Mouse (Mus musculus) limb, embryonic 13.5 days (tissue): ENCODE data around the gene Fgd3. TPM values are rescaled to one million over a fixed set of nuclear protein-coding genes. Genes with fewer than 3 reads are reported as not detected.

Experiments used
- ATAC-seq: fragments of 200-750 bp; cut with Nextera tagmentation; 2 replicates; pipeline ENCODE4 v1.8.0; 2017; ENCODE audit warnings: low read depth, moderate number of reproducible peaks, moderate TSS enrichment; ENCODE audit not compliant: low FRiP score
- H3K27ac ChIP-seq: fragments of 300-500 bp; sonication (generic); 2 replicates; pipeline ENCODE4 v1.5.1; 2015; ENCODE audit warnings: inconsistent platforms, mild to moderate bottlenecking, moderate library complexity
- H3K27me3 ChIP-seq: fragments of 300-500 bp; sonication (generic); 2 replicates; pipeline ENCODE4 v1.6.1; 2015; ENCODE audit warnings: mild to moderate bottlenecking, inconsistent platforms
- H3K36me3 ChIP-seq: fragments of 300-500 bp; sonication (generic); 2 replicates; pipeline ENCODE4 v1.6.1; 2015; ENCODE audit warnings: inconsistent platforms, mild to moderate bottlenecking, moderate library complexity
- H3K4me1 ChIP-seq: fragments of 300-500 bp; sonication (generic); 2 replicates; pipeline ENCODE4 v1.6.1; 2015; ENCODE audit warnings: inconsistent platforms
- H3K4me2 ChIP-seq: fragments of 300-500 bp; sonication (generic); replicated peaks from 2 replicates; pipeline ENCODE4 v1.6.1; 2015; ENCODE audit warnings: inconsistent platforms, mild to moderate bottlenecking, moderate library complexity
- H3K4me3 ChIP-seq: fragments of 300-500 bp; sonication (generic); 2 replicates; pipeline ENCODE4 v1.5.1; 2015; ENCODE audit warnings: moderate library complexity, mild to moderate bottlenecking, inconsistent platforms
- H3K9ac ChIP-seq: fragments of 300-500 bp; sonication (generic); 2 replicates; pipeline ENCODE4 v1.6.1; 2015; ENCODE audit warnings: mild to moderate bottlenecking, inconsistent platforms
- H3K9me3 ChIP-seq: fragments of 300-500 bp; sonication (generic); 2 replicates; pipeline ENCODE4 v1.6.1; 2016; ENCODE audit warnings: inconsistent platforms
- WGBS: fragments of 180-500 bp; shearing (Covaris S2); methylation state at CpG from one replicate; pipeline ENCODE4 v1.1.7; 2015; 5-methylcytosine and 5-hydroxymethylcytosine counted together
- polyA plus RNA-seq: library from polyadenylated mRNA; unstranded; fragments of >200 nt; fragmentation: Nextera tagmentation; extraction: Ambion mirVana; gene quantifications from 2 replicates; pipeline ENCODE4 v1.2.1, GENCODE M21; 2015

Fgd3 gene
- 0.38 and 0.77 TPM in 2 replicates for polyA plus RNA-seq

- Histone ChIP-seq H3K4me3 (peak within 1 kb of the TSS; percentile 35), H3K36me3 (no peaks in the 10 kb centered on the region), H3K4me1 (peaks cover 27% of the 10 kb centered on the region), H3K27me3 (no peaks in the 10 kb centered on the region), H3K9ac (peak within 1 kb of the TSS; percentile 59), H3K4me2 (peak within 1 kb of the TSS; percentile 66), H3K27ac (no peak within 1 kb of the TSS; the same call in 1 of the 2 replicates), H3K9me3 (no peaks in the 10 kb centered on the region)
- peak; percentile 90 for ATAC-seq
- WGBS: 5% methylated on average over 10 of the region's 10 CpGs
Measured at GRCm38 (mm10) chr13:49320040-49320439, at the start of gene Fgd3. Fgd3 (minus strand) TSS chr13:49320311.

- Histone ChIP-seq H3K4me1 (peaks cover 9% of the 10 kb centered on the region), H3K36me3 (peaks cover 40% of the 10 kb centered on the region), H3K4me3 (no peak overlapping the region), H3K9me3 (no peaks in the 10 kb centered on the region), H3K27me3 (no peaks in the 10 kb centered on the region), H3K4me2 (no peak overlapping the region), H3K27ac (no peak overlapping the region), H3K9ac (no peak overlapping the region)
- no peak for ATAC-seq
- WGBS: 87% methylated on average over 10 of the region's 10 CpGs
Measured at GRCm38 (mm10) chr13:49369404-49369803, 49.3 kb upstream of the Fgd3 start.

GRCm38 (mm10) chr13:49367657-49368440, 47.7 kb upstream of the Fgd3 start:
- H3K9me3 ChIP-seq: no peaks in the 10 kb centered on the region

GRCm38 (mm10) chr13:49364716-49365115, 44.6 kb upstream of the Fgd3 start:
- no peak overlapping the region for H3K4me2 ChIP-seq
- WGBS: 94% methylated on average over 2 of the region's 2 CpGs
- H3K4me3 ChIP-seq: no peak overlapping the region
- no peak overlapping the region for H3K9ac ChIP-seq
- no peak for ATAC-seq
- H3K9me3 ChIP-seq: no peaks in the 10 kb centered on the region
- H3K27me3 ChIP-seq: no peaks in the 10 kb centered on the region
- H3K4me1 ChIP-seq: peaks cover 12% of the 10 kb centered on the region
- H3K27ac ChIP-seq: no peak overlapping the region
- peaks cover 7% of the 10 kb centered on the region for H3K36me3 ChIP-seq

More at GRCm38 (mm10) chr13:49367657-49368440, 47.7 kb upstream of the Fgd3 start:
- WGBS: 78% methylated on average over 4 of the region's 4 CpGs
- H3K4me1 ChIP-seq: peaks cover 10% of the 10 kb centered on the region
- ATAC-seq: no peak
- H3K27ac ChIP-seq: no peak overlapping the region
- no peak overlapping the region for H3K4me3 ChIP-seq
- peaks cover 35% of the 10 kb centered on the region for H3K36me3 ChIP-seq
- H3K9ac ChIP-seq: no peak overlapping the region
- no peaks in the 10 kb centered on the region for H3K27me3 ChIP-seq
- no peak overlapping the region for H3K4me2 ChIP-seq

- no peak for ATAC-seq
- 0 out of 2 replicates have a peak, but pooled peaks cover 5% of the 10 kb centered on the region for H3K36me3 ChIP-seq
- H3K4me3 ChIP-seq: no peak overlapping the region
- no peak overlapping the region for H3K9ac ChIP-seq
- H3K27ac ChIP-seq: peak overlapping the region; percentile 39; the same call in 1 of the 2 replicates
- no peaks in the 10 kb centered on the region for H3K9me3 ChIP-seq
- H3K27me3 ChIP-seq: no peaks in the 10 kb centered on the region
- H3K4me1 ChIP-seq: peaks cover 12% of the 10 kb centered on the region
- WGBS: 88% methylated on average over 2 of the region's 2 CpGs
- no peak overlapping the region for H3K4me2 ChIP-seq
Measured at GRCm38 (mm10) chr13:49362804-49363203, 42.7 kb upstream of the Fgd3 start.

GRCm38 (mm10) chr13:49362364-49362763, 42.3 kb upstream of the Fgd3 start:
- H3K27ac ChIP-seq: peak overlapping the region; percentile 39; the same call in 1 of the 2 replicates
- WGBS: 82% methylated on average over 7 of the region's 7 CpGs
- H3K4me1 ChIP-seq: peaks cover 12% of the 10 kb centered on the region
- peaks cover 9% of the 10 kb centered on the region; the same call in 1 of the 2 replicates for H3K36me3 ChIP-seq
- H3K9me3 ChIP-seq: no peaks in the 10 kb centered on the region
- no peaks in the 10 kb centered on the region for H3K27me3 ChIP-seq
- H3K4me2 ChIP-seq: no peak overlapping the region
- no peak overlapping the region for H3K4me3 ChIP-seq
- no peak overlapping the region for H3K9ac ChIP-seq
- no peak; the same call in 1 of the 2 replicates for ATAC-seq

- Histone ChIP-seq H3K4me2 (no peak overlapping the region), H3K9ac (no peak overlapping the region), H3K27me3 (no peaks in the 10 kb centered on the region), H3K36me3 (peaks cover 23% of the 10 kb centered on the region), H3K9me3 (no peaks in the 10 kb centered on the region), H3K27ac (no peak overlapping the region), H3K4me1 (peaks cover 12% of the 10 kb centered on the region), H3K4me3 (no peak overlapping the region)
- no peak for ATAC-seq
- WGBS: 58% methylated on average over 3 of the region's 3 CpGs
Measured at GRCm38 (mm10) chr13:49360906-49361406, 40.8 kb upstream of the Fgd3 start.

- H3K9me3 ChIP-seq: no peaks in the 10 kb centered on the region
- peaks cover 25% of the 10 kb centered on the region for H3K36me3 ChIP-seq
- H3K27me3 ChIP-seq: no peaks in the 10 kb centered on the region
- no peak for ATAC-seq
- no peak overlapping the region for H3K27ac ChIP-seq
- H3K9ac ChIP-seq: no peak overlapping the region
- no peak overlapping the region for H3K4me2 ChIP-seq
- no peak overlapping the region for H3K4me3 ChIP-seq
- 92% methylated on average over 3 of the region's 3 CpGs for WGBS
- peaks cover 17% of the 10 kb centered on the region for H3K4me1 ChIP-seq
Measured at GRCm38 (mm10) chr13:49358184-49358583, 38.1 kb upstream of the Fgd3 start.

- Histone ChIP-seq H3K27ac (no peak overlapping the region), H3K4me3 (no peak overlapping the region), H3K4me1 (peaks cover 19% of the 10 kb centered on the region), H3K36me3 (peaks cover 25% of the 10 kb centered on the region), H3K9me3 (no peaks in the 10 kb centered on the region), H3K9ac (no peak overlapping the region), H3K27me3 (no peaks in the 10 kb centered on the region), H3K4me2 (no peak overlapping the region)
- ATAC-seq: no peak
- WGBS: 94% methylated on average over 8 of the region's 8 CpGs
Measured at GRCm38 (mm10) chr13:49357367-49358026, 37.4 kb upstream of the Fgd3 start.

- 84% methylated on average over 7 of the region's 7 CpGs for WGBS
- H3K9me3 ChIP-seq: no peaks in the 10 kb centered on the region
- peaks cover 25% of the 10 kb centered on the region for H3K36me3 ChIP-seq
- no peak for ATAC-seq
- no peak overlapping the region for H3K9ac ChIP-seq
- no peak overlapping the region for H3K4me2 ChIP-seq
- no peaks in the 10 kb centered on the region for H3K27me3 ChIP-seq
- H3K4me3 ChIP-seq: no peak overlapping the region
- H3K4me1 ChIP-seq: peaks cover 19% of the 10 kb centered on the region
- H3K27ac ChIP-seq: no peak overlapping the region
Measured at GRCm38 (mm10) chr13:49356090-49356489, 36.0 kb upstream of the Fgd3 start.

- no peak overlapping the region for H3K9ac ChIP-seq
- 86% methylated on average over 11 of the region's 11 CpGs for WGBS
- no peak overlapping the region for H3K4me3 ChIP-seq
- no peak overlapping the region for H3K4me2 ChIP-seq
- no peaks in the 10 kb centered on the region for H3K9me3 ChIP-seq
- H3K27me3 ChIP-seq: no peaks in the 10 kb centered on the region
- H3K27ac ChIP-seq: no peak overlapping the region
- peaks cover 19% of the 10 kb centered on the region for H3K4me1 ChIP-seq
- H3K36me3 ChIP-seq: peaks cover 25% of the 10 kb centered on the region
- ATAC-seq: no peak
Measured at GRCm38 (mm10) chr13:49355461-49356061, 35.5 kb upstream of the Fgd3 start.

- Histone ChIP-seq H3K36me3 (peaks cover 25% of the 10 kb centered on the region), H3K27ac (no peak overlapping the region), H3K4me1 (peaks cover 19% of the 10 kb centered on the region), H3K27me3 (no peaks in the 10 kb centered on the region), H3K4me3 (no peak overlapping the region), H3K9ac (no peak overlapping the region), H3K4me2 (no peak overlapping the region), H3K9me3 (no peaks in the 10 kb centered on the region)
- no peak for ATAC-seq
- 76% methylated on average over 5 of the region's 5 CpGs for WGBS
Measured at GRCm38 (mm10) chr13:49353991-49354507, 33.9 kb upstream of the Fgd3 start.
